Mouse (Mus musculus) MEL (cell line): Measurements from ENCODE around the gene Dennd1a. TPM values are rescaled to one million over a fixed set of nuclear protein-coding genes. Genes with fewer than 3 reads are reported as not detected.

Experiments used
- DNase-seq: peaks from one replicate; pipeline ENCODE4 v3.0.0; 2011; ENCODE audit warnings: low read depth, low spot score
- H3K27ac ChIP-seq: 2 replicates; pipeline ENCODE4 v1.5.1; 2012; ENCODE audit warnings: low read depth, mild to moderate bottlenecking, control low read depth, low read length, moderate library complexity; ENCODE audit not compliant: control insufficient read depth
- H3K27me3 ChIP-seq, 2 experiments: fragments of 150-350 bp in 1 of 2; sonication (generic) in 1 of 2; 2 replicates each; pipeline ENCODE4 v1.6.1; 2012; ENCODE audit warnings: low read length in 2 of 2, mild to moderate bottlenecking in 2 of 2, improper control_type of control experiment in 1 of 2, moderate library complexity in 1 of 2; ENCODE audit not compliant: insufficient read depth in 2 of 2, control insufficient read depth in 1 of 2
- H3K36me3 ChIP-seq, 2 experiments: 2 replicates each; pipeline ENCODE4 v1.6.1; 2012 to 2014; ENCODE audit warnings: low read length in 2 of 2, improper control_type of control experiment in 1 of 2, inconsistent platforms in 1 of 2, mild to moderate bottlenecking in 1 of 2; ENCODE audit not compliant: insufficient read depth in 2 of 2, control insufficient read depth in 1 of 2
- H3K4me1 ChIP-seq, 2 experiments: fragments of 150-350 bp in 1 of 2; sonication (generic) in 1 of 2; 2 replicates each; pipeline ENCODE4 v1.6.1; 2012; ENCODE audit warnings: low read length in 2 of 2, improper control_type of control experiment in 1 of 2, mild to moderate bottlenecking in 1 of 2; ENCODE audit not compliant: insufficient read depth in 2 of 2, control insufficient read depth in 1 of 2
- H3K4me3 ChIP-seq, 2 experiments: fragments of 150-350 bp in 1 of 2; sonication (generic) in 1 of 2; 2 replicates each; pipeline ENCODE4 v1.5.1; 2012; ENCODE audit warnings: low read depth in 2 of 2, low read length in 2 of 2, mild to moderate bottlenecking in 2 of 2, moderate library complexity in 2 of 2, control low read depth in 1 of 2, improper control_type of control experiment in 1 of 2; ENCODE audit not compliant: control insufficient read depth in 1 of 2, insufficient read depth in 1 of 2
- H3K79me2 ChIP-seq: 2 replicates; pipeline ENCODE4 v1.6.1; 2012; ENCODE audit warnings: mild to moderate bottlenecking, low read length, moderate library complexity; ENCODE audit not compliant: control insufficient read depth, poor library complexity, insufficient read depth
- H3K9ac ChIP-seq: 2 replicates; pipeline ENCODE4 v1.6.1; 2012; ENCODE audit warnings: low read depth, mild to moderate bottlenecking, control low read depth, low read length, moderate library complexity; ENCODE audit not compliant: control insufficient read depth, poor library complexity, severe bottlenecking
- H3K9me3 ChIP-seq: fragments of 150-350 bp; sonication (generic); replicated peaks from 2 replicates; pipeline ENCODE4 v1.6.1; 2012; ENCODE audit warnings: mild to moderate bottlenecking, low read length, improper control_type of control experiment, moderate library complexity; ENCODE audit not compliant: insufficient read depth
- BHLHE40 ChIP-seq: IDR thresholded peaks from 2 replicates; pipeline ENCODE4 v1.6.1; 2012; ENCODE audit warnings: low read depth, mild to moderate bottlenecking, inconsistent platforms, low read length, improper control_type of control experiment, borderline replicate concordance
- CTCF ChIP-seq, 3 experiments: IDR thresholded peaks in 2 of 3; conservative IDR thresholded peaks in 1 of 3; 2 replicates each; pipeline ENCODE4 v1.5.1; 2011 to 2012; ENCODE audit warnings: low read length in 3 of 3, low read depth in 2 of 3, mild to moderate bottlenecking in 2 of 3, improper control_type of control experiment in 1 of 3, inconsistent platforms in 1 of 3, mixed read lengths in 1 of 3, moderate library complexity in 1 of 3; ENCODE audit not compliant: control insufficient read depth in 1 of 3, insufficient read depth in 1 of 3, poor library complexity in 1 of 3, severe bottlenecking in 1 of 3
- ETS1 ChIP-seq: IDR thresholded peaks from 2 replicates; pipeline ENCODE4 v1.6.1; 2012; ENCODE audit warnings: low read depth, mild to moderate bottlenecking, inconsistent platforms, low read length, improper control_type of control experiment, moderate library complexity
- GATA1 ChIP-seq: IDR thresholded peaks from 2 replicates; pipeline ENCODE4 v1.6.1; 2011; ENCODE audit warnings: low read depth, low read length, improper control_type of control experiment
- KAT2A ChIP-seq: conservative IDR thresholded peaks from 2 replicates; pipeline ENCODE4 v1.6.1; 2012; ENCODE audit warnings: low read depth, low read length, improper control_type of control experiment, inconsistent platforms
- MYC ChIP-seq: IDR thresholded peaks from 2 replicates; pipeline ENCODE4 v1.6.1; 2011; ENCODE audit warnings: low read depth, mild to moderate bottlenecking, low read length, improper control_type of control experiment, moderate library complexity
- NELFE ChIP-seq: IDR thresholded peaks from 2 replicates; pipeline ENCODE4 v1.6.1; 2011; ENCODE audit warnings: low read depth, low read length, improper control_type of control experiment
- NRF1 ChIP-seq: IDR thresholded peaks from 2 replicates; pipeline ENCODE4 v1.6.1; 2014; ENCODE audit warnings: low read depth, mild to moderate bottlenecking, inconsistent platforms, low read length, improper control_type of control experiment, moderate library complexity; ENCODE audit not compliant: poor library complexity, insufficient read depth, severe bottlenecking
- POLR2A ChIP-seq, 2 experiments: IDR thresholded peaks; 2 replicates each; pipeline ENCODE4 v1.6.1; 2011 to 2012; ENCODE audit warnings: low read length in 2 of 2, mild to moderate bottlenecking in 2 of 2, control low read depth in 1 of 2, improper control_type of control experiment in 1 of 2, low read depth in 1 of 2, moderate library complexity in 1 of 2; ENCODE audit not compliant: control insufficient read depth in 1 of 2, insufficient read depth in 1 of 2, poor library complexity in 1 of 2
- POLR2AphosphoS2 ChIP-seq: IDR thresholded peaks from 2 replicates; pipeline ENCODE4 v1.6.1; 2011; ENCODE audit warnings: low read length, improper control_type of control experiment
- POLR2AphosphoS5 ChIP-seq: IDR thresholded peaks from 2 replicates; pipeline ENCODE4 v1.6.1; 2012; ENCODE audit warnings: low read depth, borderline replicate concordance, mild to moderate bottlenecking, inconsistent platforms, low read length, moderate library complexity, mixed read lengths
- RAD21 ChIP-seq: IDR thresholded peaks from 2 replicates; pipeline ENCODE4 v1.6.1; 2011; ENCODE audit warnings: mild to moderate bottlenecking, low read depth, low read length, improper control_type of control experiment
- SMC3 ChIP-seq: IDR thresholded peaks from 2 replicates; pipeline ENCODE4 v1.6.1; 2011; ENCODE audit warnings: low read depth, low read length, improper control_type of control experiment
- TAL1 ChIP-seq: IDR thresholded peaks from 2 replicates; pipeline ENCODE4 v1.6.1; 2012; ENCODE audit warnings: mild to moderate bottlenecking, inconsistent platforms, low read length, moderate library complexity, mixed read lengths
- TBP ChIP-seq: IDR thresholded peaks from 2 replicates; pipeline ENCODE4 v1.8.0; 2011; ENCODE audit warnings: low read depth, low read length, improper control_type of control experiment
- USF1 ChIP-seq: IDR thresholded peaks from 2 replicates; pipeline ENCODE4 v1.6.1; 2014; ENCODE audit warnings: low read depth, mild to moderate bottlenecking, inconsistent platforms, low read length, improper control_type of control experiment, moderate library complexity
- ZKSCAN1 ChIP-seq: IDR thresholded peaks from 2 replicates; pipeline ENCODE4 v1.6.1; 2012; ENCODE audit warnings: low read depth, mild to moderate bottlenecking, inconsistent platforms, low read length, improper control_type of control experiment, moderate library complexity
- ZMIZ1 ChIP-seq: IDR thresholded peaks from 2 replicates; pipeline ENCODE4 v1.6.1; 2012; ENCODE audit warnings: low read depth, mild to moderate bottlenecking, inconsistent platforms, low read length, improper control_type of control experiment, moderate library complexity
- ZNF384 ChIP-seq: IDR thresholded peaks from 2 replicates; pipeline ENCODE4 v1.6.1; 2012; ENCODE audit warnings: low read depth, mild to moderate bottlenecking, inconsistent platforms, low read length, improper control_type of control experiment
- polyA plus RNA-seq, 2 experiments: library from polyadenylated mRNA; stranded (reverse) in 1 of 2; unstranded in 1 of 2; fragments of >175 nt in 1 of 2; fragments of >200 nt in 1 of 2; gene quantifications; 2 replicates each; pipeline versions ENCODE4 v1.2.1 to v1.2.4; 2012; ENCODE audit warnings: low replicate concordance in 2 of 2, low read depth in 1 of 2; ENCODE audit not compliant: insufficient read length in 2 of 2, insufficient read depth in 1 of 2, missing spikeins in 1 of 2
- total RNA-seq: library from RNA; depleted of rRNA; stranded (reverse); fragments of 300-350 nt; gene quantifications from 2 replicates; pipeline ENCODE4 v1.2.3, GENCODE M21; 2012

Dennd1a gene
- total and polyA plus RNA-seq, 3 experiments, result 5.0 to 21.8 TPM; not detected in 1

- H3K9ac ChIP-seq, result no peak overlapping the region
- no peaks in the 10 kb centered on the region; the same call in none of the 2 replicates for H3K79me2 ChIP-seq
- DNase-seq, result no peak
- peaks cover 6 to 13% of the 10 kb centered on the region in 2 experiments for H3K4me1 ChIP-seq
- H3K36me3 ChIP-seq, result peaks cover 0 to 22% of the 10 kb centered on the region in 2 experiments; a peak in 2 of 4 replicates
- H3K9me3 ChIP-seq, result no peaks in the 10 kb centered on the region
- H3K4me3 ChIP-seq, result no peak overlapping the region
- no peak overlapping the region for H3K27ac ChIP-seq
- TF ChIP-seq MYC, result no peak
- TF ChIP-seq NELFE, result no peak
- no peak for TF ChIP-seq BHLHE40
- TF ChIP-seq ZKSCAN1, result no peak
- no peak for TF ChIP-seq USF1
- TF ChIP-seq ZMIZ1, result no peak
- TF ChIP-seq GATA1, result peak; percentile 18; the same call in 1 of the 2 replicates
- peak; percentile 44 for TF ChIP-seq TAL1
- TF ChIP-seq POLR2AphosphoS2, result no peak
- no peak for TF ChIP-seq POLR2A (IDR thresholded peaks at IDR 0.05; ENCODE audit: control insufficient read depth in 1 of 2, insufficient read depth in 1 of 2, low read depth in 1 of 2, low read length in 2 of 2, poor library complexity in 1 of 2)
- TF ChIP-seq, all 39 proteins: peak for 2
- no peaks in the 10 kb centered on the region for H3K27me3 ChIP-seq
These were observed 95.6 kb downstream of the Dennd1a start for GRCm38 (mm10) chr2:38191601-38192000.

DNA sequence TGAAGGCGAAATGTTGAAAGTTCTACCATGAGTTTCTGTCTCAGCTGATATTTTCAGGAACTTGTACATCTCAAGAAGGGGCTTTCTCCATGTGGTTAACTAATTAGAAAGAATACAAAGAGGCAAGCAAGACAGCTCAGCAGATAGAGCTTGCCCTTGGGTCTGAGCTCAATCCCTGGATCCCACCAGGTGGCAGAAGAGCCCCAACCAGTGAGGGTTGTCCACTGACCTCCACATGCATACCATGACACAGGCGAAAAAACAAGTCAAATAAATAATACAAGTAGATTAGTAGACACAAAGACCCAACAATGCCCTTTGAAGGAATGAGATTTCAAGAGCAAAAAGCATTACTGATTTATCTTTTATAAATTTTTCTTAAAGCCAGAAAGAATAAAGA, 100.8 kb downstream of the Dennd1a start:
- H3K27ac ChIP-seq, result no peak overlapping the region

GRCm38 (mm10) chr2:38184977-38185376, 102.2 kb downstream of the Dennd1a start:
- Histone ChIP-seq H3K27ac (no peak overlapping the region), H3K79me2 (no peaks in the 10 kb centered on the region; the same call in 1 of the 2 replicates)
- peak; percentile 41 for DNase-seq

More for the DNA sequence above, 100.8 kb downstream of the Dennd1a start:
- H3K79me2 ChIP-seq, result no peaks in the 10 kb centered on the region
- TF ChIP-seq TBP, result no peak
- no peak for TF ChIP-seq ZMIZ1
- TF ChIP-seq NELFE, result no peak
- 0 out of 6 replicates have a peak, but pooled peaks of 1 of the 3 experiments have one; percentile 4 for TF ChIP-seq CTCF (IDR thresholded peaks at IDR 0.05 in 2 of 3, conservative IDR thresholded peaks at IDR 0.05 in 1 of 3; ENCODE audit: control insufficient read depth in 1 of 3, insufficient read depth in 1 of 3, low read depth in 2 of 3, low read length in 3 of 3, poor library complexity in 1 of 3, severe bottlenecking in 1 of 3)
- no peak for TF ChIP-seq ZNF384
- TF ChIP-seq SMC3, result peak; percentile 9; the same call in 1 of the 2 replicates
- TF ChIP-seq KAT2A, result no peak
- no peak for TF ChIP-seq ETS1
- no peak for TF ChIP-seq POLR2AphosphoS5
- TF ChIP-seq RAD21, result peak; percentile 17; the same call in 1 of the 2 replicates
- H3K4me1 ChIP-seq, result peaks cover 0 to 6% of the 10 kb centered on the region in 2 experiments; a peak in 1 of 4 replicates
- peaks cover 0 to 12% of the 10 kb centered on the region in 2 experiments; a peak in 2 of 4 replicates for H3K36me3 ChIP-seq
- no peaks in the 10 kb centered on the region for H3K27me3 ChIP-seq
- no peaks in the 10 kb centered on the region for H3K9me3 ChIP-seq
- no peak for DNase-seq
- no peak overlapping the region for H3K4me3 ChIP-seq
- H3K9ac ChIP-seq, result no peak overlapping the region

More at GRCm38 (mm10) chr2:38184977-38185376, 102.2 kb downstream of the Dennd1a start:
- TF ChIP-seq ETS1, result peak; percentile 80
- no peak for TF ChIP-seq NRF1
- no peak for TF ChIP-seq BHLHE40
- H3K27me3 ChIP-seq, result no peaks in the 10 kb centered on the region
- H3K4me1 ChIP-seq, result 0 out of 4 replicates have a peak, but pooled peaks cover 0 to 6% of the 10 kb centered on the region in 2 experiments
- H3K9me3 ChIP-seq, result no peaks in the 10 kb centered on the region
- no peak overlapping the region for H3K4me3 ChIP-seq
- peaks cover 0 to 12% of the 10 kb centered on the region in 2 experiments; a peak in 2 of 4 replicates for H3K36me3 ChIP-seq
- no peak overlapping the region for H3K9ac ChIP-seq
